Mouse (Mus musculus) adrenal gland (tissue): ENCODE measurements around the gene Mest.

ENCODE experiments used
- intact Hi-C: fragments of 180-260 bp; cut with DNase I; formaldehyde crosslinking; loops from one replicate; pipeline ENCODE4 v1.15.1; 2025

The Mest gene

GRCm38 (mm10) chr6:30703977-30704602 is 19.3 kb upstream of the Mest start:
- intact Hi-C loops: no loop called here

- intact Hi-C loops: no loop called here
Observed at GRCm38 (mm10) chr6:30709115-30709514, 14.2 kb upstream of the Mest start.

GRCm38 (mm10) chr6:30710371-30711364 is 12.7 kb upstream of the Mest start:
- intact Hi-C loops: no loop called here

GRCm38 (mm10) chr6:30711365-30711763 is 12.0 kb upstream of the Mest start:
- intact Hi-C loops: no loop called here

GRCm38 (mm10) chr6:30712484-30712883 is 10.9 kb upstream of the Mest start:
- intact Hi-C loops: no loop called here

GRCm38 (mm10) chr6:30713455-30713854 is 9.9 kb upstream of the Mest start:
- intact Hi-C loops: no loop called here

GRCm38 (mm10) chr6:30713896-30714295 is 9.5 kb upstream of the Mest start:
- intact Hi-C loops: no loop called here

GRCm38 (mm10) chr6:30714891-30715471 is 8.4 kb upstream of the Mest start:
- intact Hi-C loops: no loop called here

GRCm38 (mm10) chr6:30716796-30717195 is 6.6 kb upstream of the Mest start:
- intact Hi-C loops: no loop called here

GRCm38 (mm10) chr6:30722385-30723164 is 772 bp upstream of the Mest start:
- intact Hi-C loops: no loop called here

- intact Hi-C loops: no loop called here
Observed at GRCm38 (mm10) chr6:30730301-30730971, 7.1 kb downstream of the Mest start.

GRCm38 (mm10) chr6:30732571-30733130 is 9.3 kb downstream of the Mest start:
- intact Hi-C loops: no loop called here

- intact Hi-C loops: no loop called here
Observed at GRCm38 (mm10) chr6:30734465-30734864, 11.1 kb downstream of the Mest start.

- intact Hi-C loops: no loop called here
Observed at GRCm38 (mm10) chr6:30734988-30735727, 11.8 kb downstream of the Mest start.

GRCm38 (mm10) chr6:30735728-30736371 is 12.5 kb downstream of the Mest start:
- intact Hi-C loops: no loop called here

GRCm38 (mm10) chr6:30736372-30736762 is 13.0 kb downstream of the Mest start:
- intact Hi-C loops: no loop called here

GRCm38 (mm10) chr6:30736864-30737547 is 13.7 kb downstream of the Mest start:
- intact Hi-C loops: no loop called here
